Mouse (Mus musculus) ES-E14 (cell line): ENCODE measurements around the gene Gpr132. TPM values are rescaled to one million over a fixed set of nuclear protein-coding genes. Genes with fewer than 3 reads are reported as not detected.
"Not testable (repeated sequence)": the region's sequence is repeated elsewhere in the genome, so short reads cannot be mapped to it uniquely, and the experiment has no call there.

Experiments used
- DNase-seq: peaks from one replicate; pipeline ENCODE4 v3.0.0-alpha.2; 2013; ENCODE audit warnings: low read depth, low spot score
- H3K27ac ChIP-seq: 2 replicates; pipeline ENCODE4 v1.5.1; 2012; ENCODE audit warnings: low read depth, mild to moderate bottlenecking, low read length, moderate library complexity, mixed read lengths; ENCODE audit not compliant: poor library complexity, insufficient read depth, severe bottlenecking
- H3K36me3 ChIP-seq: 2 replicates; pipeline ENCODE4 v1.6.1; 2012; ENCODE audit warnings: mild to moderate bottlenecking, low read length, moderate library complexity, mixed read lengths; ENCODE audit not compliant: control insufficient read depth, poor library complexity, insufficient read depth, severe bottlenecking
- H3K4me1 ChIP-seq, 2 experiments: fragments of 150-350 bp in 1 of 2; sonication (generic) in 1 of 2; 2 replicates each; pipeline ENCODE4 v1.6.1; 2012; ENCODE audit warnings: low read length in 2 of 2, mild to moderate bottlenecking in 1 of 2, mixed read lengths in 1 of 2; ENCODE audit not compliant: control insufficient read depth in 2 of 2, insufficient read depth in 2 of 2, poor library complexity in 1 of 2
- H3K4me3 ChIP-seq, 2 experiments: fragments of 150-350 bp in 1 of 2; sonication (generic) in 1 of 2; 2 replicates each; pipeline ENCODE4 v1.5.1; 2012; ENCODE audit warnings: low read length in 2 of 2, low read depth in 1 of 2, mild to moderate bottlenecking in 1 of 2, mixed read lengths in 1 of 2; ENCODE audit not compliant: insufficient read depth in 1 of 2, poor library complexity in 1 of 2, severe bottlenecking in 1 of 2
- H3K9ac ChIP-seq: 2 replicates; pipeline ENCODE4 v1.6.1; 2012; ENCODE audit warnings: low read depth, mild to moderate bottlenecking, low read length, mixed read lengths; ENCODE audit not compliant: poor library complexity, insufficient read depth, severe bottlenecking
- H3K9me3 ChIP-seq: fragments of 150-350 bp; sonication (generic); 2 replicates; pipeline ENCODE4 v1.6.1; 2012; ENCODE audit warnings: low read depth, mild to moderate bottlenecking, low read length; ENCODE audit not compliant: control insufficient read depth, insufficient read depth
- CHD2 ChIP-seq: IDR thresholded peaks from 2 replicates; pipeline ENCODE4 v1.6.1; 2014; ENCODE audit warnings: mild to moderate bottlenecking, low read depth, low read length, inconsistent platforms
- HCFC1 ChIP-seq: IDR thresholded peaks from 2 replicates; pipeline ENCODE4 v1.6.1; 2012; ENCODE audit warnings: low read length, inconsistent platforms, borderline replicate concordance; ENCODE audit not compliant: insufficient read depth
- MAFK ChIP-seq: IDR thresholded peaks from 2 replicates; pipeline ENCODE4 v1.6.1; 2014; ENCODE audit warnings: mild to moderate bottlenecking, low read depth, low read length, inconsistent platforms; ENCODE audit not compliant: insufficient read depth
- ZC3H11A ChIP-seq: IDR thresholded peaks from 2 replicates; pipeline ENCODE4 v1.6.1; 2012; ENCODE audit warnings: low read depth, mild to moderate bottlenecking, inconsistent platforms, low read length, borderline replicate concordance
- ZNF384 ChIP-seq: IDR thresholded peaks from 2 replicates; pipeline ENCODE4 v1.6.1; 2012; ENCODE audit warnings: low read depth, low read length, inconsistent platforms
- in situ Hi-C, 2 experiments: fragments of 600-800 bp; cut with MboI; formaldehyde crosslinking; loops; one replicate each; pipeline ENCODE4 v1.15.1; 2025; ENCODE audit warnings: low sequenced_read_pairs in 2 of 2, inconsistent platforms in 1 of 2; ENCODE audit not compliant: unreplicated experiment in 2 of 2
- total RNA-seq: library from RNA; depleted of rRNA; stranded (reverse); fragments of 300-350 nt; gene quantifications from 2 replicates; pipeline ENCODE4 v1.2.3, GENCODE M21; 2012

Gene Gpr132
- total RNA-seq, 1 experiment, result 0.36 TPM

DNA sequence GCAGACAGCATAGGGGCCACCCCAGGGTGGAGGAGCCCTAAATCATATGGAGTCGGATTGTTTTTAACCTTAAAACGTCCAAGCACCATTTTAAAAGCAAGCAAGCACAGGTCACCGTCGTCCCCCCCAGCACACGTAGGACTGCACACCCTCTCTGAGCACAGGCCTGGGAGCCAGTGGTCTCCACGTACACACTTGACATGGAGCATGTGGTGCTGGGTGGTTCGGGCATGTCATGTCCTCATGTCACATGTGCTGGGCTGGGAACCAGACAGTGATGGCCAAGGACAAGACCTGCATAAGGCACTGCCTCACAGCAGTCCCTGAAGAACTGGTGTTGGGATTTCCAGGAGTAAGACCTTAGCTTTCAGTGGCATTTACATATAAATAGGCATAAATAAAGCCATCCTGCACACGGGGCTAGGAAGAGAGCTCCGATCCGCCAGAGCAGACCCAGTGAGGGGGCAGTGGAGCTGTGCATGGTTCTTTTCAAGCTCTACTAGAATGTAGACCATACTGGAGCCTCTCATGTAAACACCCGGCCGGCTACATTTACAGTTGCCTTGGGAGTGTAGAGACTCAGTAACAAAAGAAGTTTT is 47.5 kb downstream of the Gpr132 start:
- no peak overlapping the region for H3K9ac ChIP-seq
- peaks cover 10 to 25% of the 10 kb centered on the region in 2 experiments for H3K4me1 ChIP-seq
- H3K9me3 ChIP-seq, result no peaks in the 10 kb centered on the region
- peaks cover 42% of the 10 kb centered on the region for H3K36me3 ChIP-seq
- H3K27ac ChIP-seq, result no peak overlapping the region; the same call in 1 of the 2 replicates
- DNase-seq, result no peak
- in situ Hi-C loops, result no loop called here
- H3K4me3 ChIP-seq, result no peak overlapping the region
- no peak for TF ChIP-seq CHD2

DNA sequence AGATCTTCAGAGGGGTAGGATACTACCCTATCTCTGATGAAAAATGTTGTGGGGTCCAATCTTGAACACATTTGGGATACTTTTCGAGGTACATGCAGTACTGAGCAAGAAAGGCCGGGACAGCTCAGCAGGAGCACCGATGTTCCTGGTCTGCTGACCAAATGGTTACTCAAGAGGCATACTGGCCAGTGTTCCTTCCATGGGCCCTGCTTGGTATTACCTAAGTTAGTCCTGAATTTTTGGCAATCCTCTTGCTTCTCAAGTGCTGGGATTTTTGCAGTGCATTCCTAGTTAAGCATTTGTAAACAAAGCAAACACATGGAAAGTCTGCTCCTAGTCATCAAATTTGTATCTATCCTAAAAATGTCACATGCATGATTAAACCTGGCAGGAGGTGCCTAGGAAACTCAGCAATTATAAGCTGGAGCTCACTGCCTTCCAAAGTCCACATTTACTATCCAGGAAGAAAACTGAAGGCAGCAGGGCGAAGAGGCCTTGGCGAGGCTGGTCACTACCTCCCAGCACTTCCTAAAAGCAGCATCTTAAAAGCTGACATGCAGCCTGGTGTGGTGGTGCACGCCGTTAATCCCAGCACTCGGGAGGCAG is 48.9 kb downstream of the Gpr132 start:
- no peak for DNase-seq
- no peaks in the 10 kb centered on the region for H3K9me3 ChIP-seq
- no peak overlapping the region for H3K27ac ChIP-seq
- H3K36me3 ChIP-seq, result peaks cover 36% of the 10 kb centered on the region
- peaks cover 10 to 22% of the 10 kb centered on the region in 2 experiments for H3K4me1 ChIP-seq
- in situ Hi-C loops, result no loop called here
- no peak for TF ChIP-seq ZC3H11A
- no peak for TF ChIP-seq HCFC1
- TF ChIP-seq CHD2, result no peak
- no peak for TF ChIP-seq ZNF384
- TF ChIP-seq MAFK, result no peak
- no peak overlapping the region for H3K4me3 ChIP-seq
- H3K9ac ChIP-seq, result no peak overlapping the region

DNA sequence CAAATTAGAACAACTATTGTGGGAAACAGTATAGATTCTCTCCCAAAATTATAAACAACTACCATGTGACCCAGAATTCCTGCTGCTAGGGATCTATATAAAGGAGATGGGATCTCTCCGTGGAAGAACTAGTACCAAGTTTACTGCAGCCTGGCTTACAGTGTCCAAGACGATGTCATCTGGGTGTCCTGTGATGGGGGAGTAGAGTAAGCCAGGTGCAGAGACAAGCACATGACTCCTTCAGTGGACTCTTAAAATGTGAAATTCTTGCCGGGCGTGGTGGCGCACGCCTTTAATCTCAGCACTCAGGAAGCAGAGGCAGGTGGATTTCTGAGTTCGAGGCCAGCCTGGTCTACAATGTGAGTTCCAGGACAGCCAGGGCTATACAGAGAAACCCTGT is 51.2 kb downstream of the Gpr132 start:
- Histone ChIP-seq H3K4me1 (peaks cover 2 to 15% of the 10 kb centered on the region in 2 experiments; a peak in 3 of 4 replicates), H3K36me3 (peaks cover 34% of the 10 kb centered on the region)
- H3K4me3 ChIP-seq, in situ Hi-C loops, H3K27ac ChIP-seq, H3K9me3 ChIP-seq, DNase-seq, H3K9ac ChIP-seq: not testable (repeated sequence)

DNA sequence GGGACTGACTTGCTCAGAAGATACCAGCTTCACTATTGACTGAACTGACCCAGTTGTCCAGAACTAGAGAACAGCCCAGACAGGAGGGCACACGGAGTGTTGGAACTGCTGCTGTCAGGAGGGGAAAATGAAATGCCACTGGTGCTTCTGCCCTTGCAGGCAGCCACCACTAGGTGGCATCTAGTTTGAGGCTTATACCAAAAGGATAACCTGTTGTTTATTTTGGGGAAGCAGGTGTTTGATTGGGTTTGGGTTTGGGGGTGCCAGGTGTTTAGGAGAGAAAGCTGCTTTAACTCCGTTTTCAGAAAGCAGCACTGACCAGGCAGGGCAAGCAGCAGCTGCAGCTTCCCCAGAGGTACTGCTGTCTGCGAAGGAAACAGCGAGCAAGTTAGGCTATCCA is 51.7 kb downstream of the Gpr132 start:
- peaks cover 29% of the 10 kb centered on the region for H3K36me3 ChIP-seq
- no peak overlapping the region for H3K27ac ChIP-seq
- H3K4me1 ChIP-seq, result peaks cover 2 to 10% of the 10 kb centered on the region in 2 experiments; a peak in 3 of 4 replicates
- H3K9me3 ChIP-seq, result no peaks in the 10 kb centered on the region
- in situ Hi-C loops, result no loop called here
- H3K9ac ChIP-seq, result no peak overlapping the region
- TF ChIP-seq ZC3H11A (no peak), CHD2 (no peak), MAFK (no peak), HCFC1 (no peak), ZNF384 (no peak)
- H3K4me3 ChIP-seq, result no peak overlapping the region
- DNase-seq, result no peak
